Mouse (Mus musculus): ENCODE data around the gene F830045P16Rik. TPM values are rescaled to one million over a fixed set of nuclear protein-coding genes. Genes with fewer than 3 reads are reported as not detected.

F830045P16Rik gene
- polyA plus RNA-seq (2015; fragmentation: Nextera tagmentation; extraction: Ambion mirVana), result 0.08 TPM in 1 of 2 replicates, not detected in the other

GRCm38 (mm10) chr2:129536377-129536776 is at the start of gene F830045P16Rik:
Gene F830045P16Rik (minus strand): TSS chr2:129536602.

Other genes starting within 250 kb of the F830045P16Rik start
- gene Ckap2l, start 239.4 kb downstream of the F830045P16Rik start, polyA plus RNA-seq (2015; fragmentation: Nextera tagmentation; extraction: Ambion mirVana), result 25.4 and 26.7 TPM in 2 replicates
- 0.75 and 0.81 TPM in 2 replicates for gene Il1a, start 226.6 kb downstream of the F830045P16Rik start, polyA plus RNA-seq (2015; fragmentation: Nextera tagmentation; extraction: Ambion mirVana)
- gene Il1b, start 165.5 kb downstream of the F830045P16Rik start, polyA plus RNA-seq (2015; fragmentation: Nextera tagmentation; extraction: Ambion mirVana), result 8.8 and 9.2 TPM in 2 replicates
- gene Sirpa, start 56.2 kb upstream of the F830045P16Rik start, polyA plus RNA-seq (2015; fragmentation: Nextera tagmentation; extraction: Ambion mirVana), result 32.9 and 49.6 TPM in 2 replicates
- gene Pdyn, start 163.2 kb upstream of the F830045P16Rik start, polyA plus RNA-seq (2015; fragmentation: Nextera tagmentation; extraction: Ambion mirVana), result 0.16 TPM in 1 of 2 replicates, not detected in the other